Mouse (Mus musculus) heart, embryonic 10.5 days (tissue): Measurements from ENCODE around the gene Trpm6. TPM values are rescaled to one million over a fixed set of nuclear protein-coding genes. Genes with fewer than 3 reads are reported as not detected.

Experiments used
- polyA plus RNA-seq: library from polyadenylated mRNA; unstranded; fragments of >200 nt; fragmentation: Nextera tagmentation; extraction: Ambion mirVana; gene quantifications from 2 replicates; pipeline ENCODE4 v1.2.1, GENCODE M21; 2016

Gene Trpm6
- polyA plus RNA-seq, 1 experiment from 2014 or later: 0.11 TPM

Other genes starting within 250 kb of the Trpm6 start
- 58.0 and 62.4 TPM in 2 replicates for gene Ostf1, start 118.2 kb upstream of the Trpm6 start, polyA plus RNA-seq
- gene Nmrk1, start 118.0 kb upstream of the Trpm6 start, polyA plus RNA-seq: 6.0 and 6.7 TPM in 2 replicates
- gene Carnmt1, start 79.2 kb upstream of the Trpm6 start, polyA plus RNA-seq: 24.4 and 33.3 TPM in 2 replicates
- gene D030056L22Rik, start 36.8 kb upstream of the Trpm6 start, polyA plus RNA-seq: 21.0 and 27.2 TPM in 2 replicates